Mouse (Mus musculus): ENCODE data around the gene Tgfb1. TPM values are rescaled to one million over a fixed set of nuclear protein-coding genes. Genes with fewer than 3 reads are reported as not detected.

Tgfb1 gene
- polyA plus RNA-seq, 2 experiments, result 3.6 to 16.8 TPM

GRCm38 (mm10) chr7:25674719-25675300 lies 12.0 kb upstream of the Tgfb1 start, which contains the start of gene Tmem91:
TSS of gene Tmem91 (minus strand) at chr7:25675166.
- no peak for TF ChIP-seq POLR2A (IDR thresholded peaks at IDR 0.05; ENCODE audit: borderline replicate concordance, extremely low read depth, insufficient read depth, insufficient read length)
- Histone ChIP-seq H3K4me2 (replicated peaks; ENCODE audit: low read depth, low read length, severe bottlenecking) (peak within 1 kb of the TSS; percentile 58), H3K27me3 (ENCODE audit: control insufficient read depth, insufficient read depth, low read length) (peaks cover 25% of the 10 kb centered on the region), H3K9ac (ENCODE audit: low read depth, low read length, severe bottlenecking) (peak within 1 kb of the TSS; percentile 51), H3K27ac (replicated peaks; ENCODE audit: low read depth, low read length) (no peak within 1 kb of the TSS), H3K4me1 (ENCODE audit: control insufficient read depth, insufficient read depth, low read length) (peaks cover 3% of the 10 kb centered on the region; the same call in 1 of the 2 replicates), H3K4me3 (replicated peaks; ENCODE audit: low read length) (peak within 1 kb of the TSS; percentile 29), H3K9me3 (ENCODE audit: control insufficient read depth, low read length) (no peaks in the 10 kb centered on the region), H3K36me3 (ENCODE audit: control insufficient read depth, insufficient read depth, low read length) (no peaks in the 10 kb centered on the region)
- 3% methylated on average over 29 of the region's 29 CpGs for WGBS
- DNase-seq (ENCODE audit: low spot score), result no peak
- no peak for ATAC-seq (ENCODE audit: low FRiP score, low read depth)

GRCm38 (mm10) chr7:25675405-25675804 lies 11.4 kb upstream of the Tgfb1 start:
- peak overlapping the region; percentile 58; the same call in 1 of the 2 replicates for H3K4me2 ChIP-seq (replicated peaks; ENCODE audit: low read depth, low read length, severe bottlenecking)

GRCm38 (mm10) chr7:25676085-25676781 lies 10.6 kb upstream of the Tgfb1 start:
- TF ChIP-seq POLR2A (IDR thresholded peaks at IDR 0.05; ENCODE audit: borderline replicate concordance, extremely low read depth, insufficient read depth, insufficient read length), result no peak
- WGBS, result 54% methylated on average over 15 of the region's 15 CpGs
- peaks cover 11% of the 10 kb centered on the region; the same call in 1 of the 2 replicates for H3K4me1 ChIP-seq (ENCODE audit: control insufficient read depth, insufficient read depth, low read length)
- no peak overlapping the region for H3K4me2 ChIP-seq (replicated peaks; ENCODE audit: low read depth, low read length, severe bottlenecking)
- H3K27ac ChIP-seq (replicated peaks; ENCODE audit: low read depth, low read length), result no peak overlapping the region
- DNase-seq (ENCODE audit: low spot score) (peak; percentile 38), ATAC-seq (ENCODE audit: low FRiP score, low read depth) (no peak)
- peaks cover 25% of the 10 kb centered on the region for H3K27me3 ChIP-seq (ENCODE audit: control insufficient read depth, insufficient read depth, low read length)
- no peak overlapping the region for H3K9ac ChIP-seq (ENCODE audit: low read depth, low read length, severe bottlenecking)
- no peaks in the 10 kb centered on the region for H3K36me3 ChIP-seq (ENCODE audit: control insufficient read depth, insufficient read depth, low read length)
- no peaks in the 10 kb centered on the region for H3K9me3 ChIP-seq (ENCODE audit: control insufficient read depth, low read length)
- no peak overlapping the region for H3K4me3 ChIP-seq (replicated peaks; ENCODE audit: low read length)

More at GRCm38 (mm10) chr7:25675405-25675804, 11.4 kb upstream of the Tgfb1 start:
- TF ChIP-seq POLR2A (IDR thresholded peaks at IDR 0.05; ENCODE audit: borderline replicate concordance, extremely low read depth, insufficient read depth, insufficient read length), result no peak
- Histone ChIP-seq H3K36me3 (ENCODE audit: control insufficient read depth, insufficient read depth, low read length) (no peaks in the 10 kb centered on the region), H3K4me3 (replicated peaks; ENCODE audit: low read length) (no peak overlapping the region), H3K27me3 (ENCODE audit: control insufficient read depth, insufficient read depth, low read length) (peaks cover 25% of the 10 kb centered on the region), H3K4me1 (ENCODE audit: control insufficient read depth, insufficient read depth, low read length) (peaks cover 8% of the 10 kb centered on the region; the same call in 1 of the 2 replicates), H3K9me3 (ENCODE audit: control insufficient read depth, low read length) (no peaks in the 10 kb centered on the region), H3K9ac (ENCODE audit: low read depth, low read length, severe bottlenecking) (no peak overlapping the region), H3K27ac (replicated peaks; ENCODE audit: low read depth, low read length) (no peak overlapping the region)
- WGBS, result 47% methylated on average over 6 of the region's 6 CpGs
- DNase-seq (ENCODE audit: low spot score) (no peak), ATAC-seq (ENCODE audit: low FRiP score, low read depth) (no peak)

- no peaks in the 10 kb centered on the region for H3K9me3 ChIP-seq (ENCODE audit: control insufficient read depth, low read length)
- H3K4me3 ChIP-seq (replicated peaks; ENCODE audit: low read length), result no peak overlapping the region
- DNase-seq (ENCODE audit: low spot score) (no peak), ATAC-seq (ENCODE audit: low FRiP score, low read depth) (no peak)
- no peaks in the 10 kb centered on the region for H3K36me3 ChIP-seq (ENCODE audit: control insufficient read depth, insufficient read depth, low read length)
- peaks cover 12% of the 10 kb centered on the region; the same call in 1 of the 2 replicates for H3K4me1 ChIP-seq (ENCODE audit: control insufficient read depth, insufficient read depth, low read length)
- no peak overlapping the region for H3K4me2 ChIP-seq (replicated peaks; ENCODE audit: low read depth, low read length, severe bottlenecking)
- WGBS, result 88% methylated on average over 7 of the region's 7 CpGs
- peaks cover 25% of the 10 kb centered on the region for H3K27me3 ChIP-seq (ENCODE audit: control insufficient read depth, insufficient read depth, low read length)
- no peak overlapping the region for H3K9ac ChIP-seq (ENCODE audit: low read depth, low read length, severe bottlenecking)
- no peak overlapping the region for H3K27ac ChIP-seq (replicated peaks; ENCODE audit: low read depth, low read length)
- TF ChIP-seq POLR2A (IDR thresholded peaks at IDR 0.05; ENCODE audit: borderline replicate concordance, extremely low read depth, insufficient read depth, insufficient read length), result no peak
Observed at GRCm38 (mm10) chr7:25677013-25677412, 9.8 kb upstream of the Tgfb1 start.

- WGBS, result 11% methylated on average over 6 of the region's 6 CpGs
- H3K4me2 ChIP-seq (replicated peaks; ENCODE audit: low read depth, low read length, severe bottlenecking), result peak overlapping the region; percentile 64
- H3K36me3 ChIP-seq (ENCODE audit: control insufficient read depth, insufficient read depth, low read length), result no peaks in the 10 kb centered on the region
- no peak for ATAC-seq (ENCODE audit: low FRiP score, low read depth)
- no peak for TF ChIP-seq POLR2A (IDR thresholded peaks at IDR 0.05; ENCODE audit: borderline replicate concordance, extremely low read depth, insufficient read depth, insufficient read length)
- H3K27me3 ChIP-seq (ENCODE audit: control insufficient read depth, insufficient read depth, low read length), result peaks cover 8% of the 10 kb centered on the region
- no peaks in the 10 kb centered on the region for H3K9me3 ChIP-seq (ENCODE audit: control insufficient read depth, low read length)
- no peak for DNase-seq (ENCODE audit: low spot score)
- H3K27ac ChIP-seq (replicated peaks; ENCODE audit: low read depth, low read length), result no peak overlapping the region
- peaks cover 10% of the 10 kb centered on the region; the same call in 1 of the 2 replicates for H3K4me1 ChIP-seq (ENCODE audit: control insufficient read depth, insufficient read depth, low read length)
- 0 out of 2 replicates have a peak overlapping the region, but pooled peaks have one; percentile 70 for H3K9ac ChIP-seq (ENCODE audit: low read depth, low read length, severe bottlenecking)
- peak overlapping the region; percentile 66 for H3K4me3 ChIP-seq (replicated peaks; ENCODE audit: low read length)
Observed at GRCm38 (mm10) chr7:25679971-25680370, 6.8 kb upstream of the Tgfb1 start.
